8 mouse cellular contexts compared by ENCODE assay signal in the genomic region with DNA sequence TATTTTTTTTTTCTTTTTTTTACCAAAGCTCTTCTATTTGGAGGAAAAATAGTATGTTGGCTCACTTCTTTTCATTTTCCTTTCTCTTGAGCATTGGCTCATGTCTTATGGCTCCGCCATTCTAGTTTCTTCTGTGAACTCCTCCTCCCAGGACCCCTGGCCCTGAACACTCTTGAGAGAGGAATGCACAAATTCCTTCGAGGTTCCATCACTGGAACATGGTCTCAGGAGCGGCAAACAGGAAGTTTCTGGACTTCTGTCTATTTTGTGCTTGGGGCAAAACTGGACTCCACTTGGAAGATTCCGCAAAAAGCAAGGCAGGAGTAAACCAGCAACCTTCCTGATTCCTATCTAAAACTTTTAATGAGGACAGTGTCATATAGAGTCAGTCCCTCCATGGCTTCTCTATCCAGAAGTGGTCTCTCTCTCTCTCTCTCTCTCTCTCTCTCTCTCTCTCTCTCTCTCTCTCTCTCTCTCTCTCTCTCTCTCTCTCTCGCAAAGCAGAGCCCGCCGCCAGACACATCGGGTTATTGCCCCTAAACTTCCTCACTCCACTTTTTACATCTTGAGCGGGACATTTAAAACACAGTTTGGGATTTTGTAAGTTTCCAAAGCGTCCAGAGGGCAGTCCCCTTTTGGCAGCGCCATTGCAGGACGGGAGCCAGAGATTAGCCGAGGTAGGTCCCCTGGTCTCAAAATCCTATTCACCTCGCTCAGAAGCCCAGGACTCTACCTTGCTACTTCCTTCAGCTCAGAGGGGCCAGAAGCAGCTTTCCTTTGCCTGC. TPM values are rescaled to one million over a fixed set of nuclear protein-coding genes. Genes with fewer than 3 reads are reported as not detected.
DNase-seq lines count a peak whose midpoint lies in the region; ATAC-seq and TF ChIP-seq lines count a peak whose summit lies in the region.

Ube2e3 (plus strand) TSS at position 399 of the 785 bp plus-strand sequence.

- no peak for TF ChIP-seq POLR2A in cerebellum, adult 2 months (IDR thresholded peaks at IDR 0.05; ENCODE audit: borderline replicate concordance, insufficient read depth, low read length)

- H3K27ac ChIP-seq in cerebellum, adult 2 months (ENCODE audit: insufficient read depth, low read length) = peak within 1 kb of the TSS; percentile 90

- 20% methylated on average over 14 of the region's 14 CpGs for WGBS in cerebellum, adult 2 months

- ATAC-seq in erythroid progenitor cell, adult 5-6 weeks (replicated peaks; ENCODE audit: low FRiP score, poor library complexity, severe bottlenecking) = peak; percentile 53
- ATAC-seq in monocyte, adult 5-6 weeks (replicated peaks; ENCODE audit: insufficient number of reproducible peaks, low FRiP score, low TSS enrichment, poor library complexity, severe bottlenecking) = no peak

- TF ChIP-seq CTCF in cerebellum, adult 2 months (IDR thresholded peaks at IDR 0.05; ENCODE audit: borderline replicate concordance, insufficient read depth, low read depth, low read length) = no peak

- H3K27me3 ChIP-seq in cerebellum, adult 2 months (ENCODE audit: control insufficient read depth, insufficient read depth, low read length) = no peaks in the 10 kb centered on the region

- DNase-seq in cerebellum, adult 2 months = no peak
- DNase-seq in cerebellum, postnatal 25 days = no peak
- DNase-seq in NIH3T3 (ENCODE audit: low read depth) = peak; percentile 53
- DNase-seq in heart, postnatal 10 days = peak in 1 of 2 experiments; percentile 38
- DNase-seq in left cerebral cortex, postnatal 36 days (ENCODE audit: low spot score in 2 of 2) = no peak
- DNase-seq in cerebellum, postnatal 14 days = no peak

- H3K4me3 ChIP-seq in cerebellum, adult 2 months (replicated peaks; ENCODE audit: insufficient read depth, low read depth, low read length) = peak within 1 kb of the TSS; percentile 96

- intact Hi-C loops in heart, postnatal 10 days (cut with DNase I) = loop anchor here (2.0 kb wide), 2 partner anchors 47 to 819 kb away; no protein-coding TSS in a partner anchor
- intact Hi-C loops in left cerebral cortex, postnatal 36 days (cut with DNase I) = loop anchor here (1.0 kb wide), 1 partner anchor 820 kb away; no protein-coding TSS in a partner anchor

- no peaks in the 10 kb centered on the region; the same call in 1 of the 2 replicates for H3K4me1 ChIP-seq in cerebellum, adult 2 months (ENCODE audit: control insufficient read depth, insufficient read depth, low read length)

RNA-seq across cellular contexts. Expression of gene Ube2e3, which starts in this region (rescaled TPM):
- 83.9 and 92.9 TPM in 2 replicates for polyA plus RNA-seq in cerebellum, adult 2 months (2012; rRNA removed)
- 89.0 and 153 TPM in 2 replicates for total RNA-seq in erythroid progenitor cell, adult 5-6 weeks (2015; ENCODE audit: low replicate concordance)
- 110 and 122 TPM in 2 replicates for total RNA-seq in erythroid progenitor cell, adult 5-6 weeks (2017; ENCODE audit: low replicate concordance)
- 10 to 100 TPM; 68.1 to 73.4 TPM for total RNA-seq in heart, postnatal 10 days (2021)
- total RNA-seq in left cerebral cortex, postnatal 36 days (2021) = 100 to 1,000 TPM; 102 to 110 TPM
- 30.8 to 47.5 TPM (median 45.4 TPM) in 3 replicates for total RNA-seq in monocyte, adult 5-6 weeks (2017)
